Mouse (Mus musculus) cerebellum, adult 9-10 months (tissue): ENCODE data around the gene Tnfrsf25.

Experiments used
- DNase-seq: peaks from one replicate; pipeline ENCODE4 v3.0.0; 2022

The Tnfrsf25 gene

DNA sequence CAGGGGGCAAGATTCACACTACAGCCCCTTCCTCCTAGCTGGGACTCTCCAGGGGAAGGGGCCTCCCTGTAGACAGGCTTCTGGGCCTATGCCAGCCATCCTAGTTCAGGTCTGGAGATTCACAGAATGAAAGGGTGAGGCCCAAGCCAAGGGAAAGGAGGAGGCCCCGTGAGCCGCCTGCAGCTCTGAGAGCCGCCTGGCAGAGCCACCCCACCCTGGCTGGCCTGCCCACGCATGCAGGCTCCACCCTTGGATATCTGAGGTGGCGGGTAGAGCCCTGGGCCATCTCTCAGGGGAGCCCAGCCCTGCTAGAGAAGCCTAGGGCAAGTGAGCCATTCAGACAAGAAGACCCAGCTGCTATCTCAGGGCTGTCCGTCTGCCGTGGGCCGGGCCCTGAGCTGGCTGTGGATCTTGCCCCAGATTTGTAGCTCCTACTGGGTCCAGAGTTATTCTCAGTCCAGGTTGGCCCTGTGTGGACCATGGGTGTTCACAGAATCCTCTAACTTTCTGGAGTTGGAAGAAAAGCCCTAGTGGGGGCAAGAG lies 22.9 kb upstream of the Tnfrsf25 start:
- DNase-seq: no peak

DNA sequence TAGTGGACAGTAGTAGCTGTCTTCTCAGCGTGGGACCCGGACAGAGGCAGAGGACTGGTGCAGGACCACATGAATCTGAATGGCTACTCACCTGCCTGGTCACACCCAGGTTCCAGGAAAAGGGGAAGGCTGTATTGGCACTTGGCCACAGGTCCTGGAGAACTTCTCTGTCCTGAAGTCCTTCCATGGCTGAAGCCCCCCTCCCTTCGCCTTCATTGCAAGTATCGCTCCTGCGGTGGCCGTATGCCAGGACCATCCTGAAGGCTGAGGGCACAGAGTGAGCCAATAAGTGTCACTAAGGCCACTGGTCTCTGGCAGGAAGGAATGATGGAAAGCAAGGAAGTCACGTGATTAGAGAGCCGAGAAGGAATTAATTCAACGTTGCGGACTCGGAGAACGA lies 21.5 kb upstream of the Tnfrsf25 start:
- no peak for DNase-seq

DNA sequence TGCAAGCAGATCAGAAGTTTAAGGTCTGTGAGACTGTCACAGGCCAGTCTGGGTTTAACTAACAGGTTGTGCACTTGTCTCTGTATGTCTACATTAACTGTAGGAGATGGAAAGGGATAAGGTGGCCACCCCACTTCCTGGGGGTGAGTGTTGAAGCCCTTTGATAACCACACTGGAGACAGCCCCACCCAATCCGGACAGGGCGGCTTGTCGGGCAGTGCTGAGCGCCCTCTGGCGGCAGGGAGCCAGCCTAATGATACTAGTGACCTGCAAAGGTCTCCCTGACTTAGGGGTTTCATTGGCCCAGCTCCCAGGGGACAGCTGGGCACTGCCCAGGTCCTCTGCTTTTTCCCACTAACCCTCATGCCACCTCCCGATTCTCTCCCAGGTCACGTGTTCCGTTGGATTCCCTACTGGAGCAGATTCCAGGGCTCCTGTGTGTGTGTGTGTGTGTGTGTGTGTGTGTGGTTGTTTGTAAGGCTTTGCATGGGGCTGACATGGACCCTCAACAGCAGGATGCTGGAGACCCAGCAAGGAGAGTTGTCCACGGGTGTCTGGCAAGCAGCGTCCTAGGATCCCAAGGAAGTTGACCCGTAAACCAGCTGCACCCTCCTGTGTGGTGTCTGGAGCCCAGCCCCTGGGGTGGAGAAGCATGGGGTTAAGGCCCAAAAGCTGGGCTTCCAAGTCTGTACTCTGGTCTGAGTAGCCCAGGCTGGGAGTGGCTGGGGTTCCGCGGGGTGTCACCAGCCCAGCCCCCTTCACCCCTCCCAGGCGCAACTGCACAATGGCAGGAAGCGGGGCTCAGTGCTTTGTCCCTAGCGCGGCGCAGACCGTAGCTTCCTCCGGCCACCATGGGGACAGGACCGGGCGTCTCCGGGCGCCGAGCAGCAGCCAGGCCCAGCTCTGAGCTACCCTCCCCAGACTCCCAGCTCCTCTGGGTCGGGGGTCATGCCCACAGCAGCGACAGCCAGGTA lies 19.5 kb upstream of the Tnfrsf25 start:
- DNase-seq: peak; percentile 56

DNA sequence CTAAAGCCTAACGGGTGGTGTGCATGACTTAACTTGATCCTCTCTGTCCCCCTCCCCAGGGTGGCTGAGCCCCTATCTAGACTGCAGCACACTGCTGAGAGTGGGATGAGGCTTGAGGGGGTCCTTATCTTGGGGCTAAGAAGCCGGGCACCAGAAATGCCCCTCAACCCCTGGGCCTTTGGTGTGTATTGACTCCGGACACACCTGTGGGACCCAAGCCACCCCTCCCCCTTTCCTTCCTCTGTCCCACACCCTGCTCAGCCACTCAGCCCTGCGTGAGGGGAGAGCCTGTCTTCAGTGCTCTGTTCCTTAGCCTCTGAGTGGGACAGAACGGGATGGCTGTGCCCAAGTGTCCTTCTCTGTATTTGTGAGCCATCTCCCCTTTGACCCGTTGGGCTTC lies 18.8 kb upstream of the Tnfrsf25 start:
- no peak for DNase-seq

DNA sequence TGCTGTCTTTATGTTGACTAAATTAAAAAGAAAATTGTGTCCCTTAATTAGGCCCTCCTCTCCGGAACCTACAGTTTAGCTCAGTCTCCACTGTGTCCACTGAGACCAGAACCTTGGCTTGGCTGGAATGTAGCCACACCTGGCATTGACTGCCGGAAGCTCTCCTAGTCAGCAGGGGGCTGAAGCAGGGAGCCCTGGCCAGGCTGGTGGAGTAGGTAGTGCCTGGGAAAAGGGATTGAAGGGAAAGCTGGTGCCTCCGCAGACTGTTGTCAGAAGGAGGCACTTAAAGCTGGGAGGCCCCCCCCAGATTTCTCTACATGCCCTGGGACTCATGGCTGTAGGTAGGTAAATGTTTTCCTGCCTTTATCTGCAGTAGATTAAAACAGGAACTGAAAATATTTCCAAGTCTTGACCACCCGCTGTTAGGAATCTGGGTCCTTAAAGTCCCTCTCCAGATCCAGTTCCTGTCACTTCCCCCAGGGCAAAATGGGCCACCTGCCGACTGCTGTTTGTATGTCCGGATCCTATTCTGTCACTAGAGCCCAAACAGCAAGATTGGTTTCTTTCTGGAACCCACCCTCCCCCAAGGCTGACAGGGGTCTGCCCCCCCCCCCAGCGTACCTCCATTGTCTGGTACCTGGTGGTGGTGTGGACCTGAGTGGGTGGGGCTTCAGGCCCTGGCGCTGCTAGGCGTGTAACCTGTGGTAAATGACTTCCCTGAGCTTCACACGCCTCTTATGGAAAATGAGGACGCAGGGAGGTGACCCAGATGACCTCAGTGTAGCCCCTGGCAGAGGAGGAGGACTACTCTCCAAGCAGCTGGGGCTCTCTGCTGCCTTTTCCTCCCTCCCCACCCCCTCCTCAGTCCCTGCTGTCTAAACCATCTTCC lies 17.6 kb upstream of the Tnfrsf25 start:
- no peak for DNase-seq

DNA sequence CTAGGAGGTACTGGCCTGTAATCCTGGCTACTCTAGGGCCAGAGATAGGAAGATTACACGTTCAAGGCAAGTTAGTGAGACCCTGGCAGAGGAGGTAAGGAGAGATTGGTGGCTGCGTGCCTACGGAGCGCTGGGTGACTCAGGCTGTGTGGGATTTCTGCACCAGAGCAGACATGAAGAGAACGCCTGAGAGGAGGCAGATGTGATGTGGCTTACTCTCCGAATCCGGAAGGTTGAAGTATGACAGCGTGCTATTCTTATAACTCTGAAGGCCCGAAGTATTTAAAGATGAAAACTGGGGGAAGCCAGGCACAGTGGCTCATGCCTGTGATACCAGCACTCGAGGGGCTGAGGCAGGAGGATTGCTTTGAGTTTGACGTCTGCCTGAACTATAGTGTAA lies 15.2 kb upstream of the Tnfrsf25 start:
- no peak for DNase-seq

DNA sequence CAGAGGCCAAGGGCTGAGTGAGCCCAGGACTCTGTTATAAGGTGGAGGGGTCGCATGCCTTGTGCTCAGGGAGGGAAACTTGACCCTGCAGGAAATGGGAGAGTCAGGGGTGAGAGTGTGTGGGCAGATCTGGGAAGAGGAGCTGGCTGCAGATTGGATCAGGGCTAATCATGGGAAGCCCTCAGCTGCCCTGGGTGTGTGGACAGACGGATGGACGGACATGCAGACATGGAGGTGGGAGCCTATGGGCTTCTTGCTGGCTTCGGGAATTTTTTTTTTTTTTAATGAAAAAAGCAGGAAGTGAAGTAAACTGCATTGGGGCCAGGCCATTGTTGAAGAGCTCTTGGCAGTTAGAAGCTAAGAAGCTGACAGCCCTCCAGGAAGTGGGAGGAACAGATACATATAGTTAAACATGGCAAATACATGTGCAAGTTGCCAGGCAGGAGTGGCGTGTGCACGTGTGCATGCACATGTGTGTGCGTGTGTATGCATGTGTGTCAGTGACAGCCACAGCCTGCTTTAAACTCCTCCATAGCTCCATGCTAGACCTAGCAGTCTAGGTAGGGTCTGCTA lies 14.6 kb upstream of the Tnfrsf25 start:
- no peak for DNase-seq

DNA sequence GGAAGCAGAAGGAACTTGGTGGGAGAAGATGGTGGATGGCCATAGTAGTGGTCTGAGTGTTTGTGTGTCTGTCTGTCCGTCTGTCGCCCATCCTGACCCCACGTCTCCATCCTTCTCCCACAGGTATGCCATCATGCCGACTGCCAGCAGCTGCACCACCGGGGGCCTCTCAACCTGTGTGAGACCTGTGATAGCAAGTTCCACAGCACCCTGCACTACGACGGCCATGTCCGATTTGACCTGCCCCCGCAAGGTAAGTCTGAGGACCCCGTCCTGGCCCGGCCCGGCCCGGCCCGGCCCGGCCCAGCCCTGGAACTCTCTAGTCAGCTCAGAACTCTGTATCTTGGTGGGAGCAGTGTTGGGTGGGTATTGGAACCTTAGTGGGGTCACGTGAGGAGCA lies 13.8 kb upstream of the Tnfrsf25 start:
- DNase-seq: no peak

DNA sequence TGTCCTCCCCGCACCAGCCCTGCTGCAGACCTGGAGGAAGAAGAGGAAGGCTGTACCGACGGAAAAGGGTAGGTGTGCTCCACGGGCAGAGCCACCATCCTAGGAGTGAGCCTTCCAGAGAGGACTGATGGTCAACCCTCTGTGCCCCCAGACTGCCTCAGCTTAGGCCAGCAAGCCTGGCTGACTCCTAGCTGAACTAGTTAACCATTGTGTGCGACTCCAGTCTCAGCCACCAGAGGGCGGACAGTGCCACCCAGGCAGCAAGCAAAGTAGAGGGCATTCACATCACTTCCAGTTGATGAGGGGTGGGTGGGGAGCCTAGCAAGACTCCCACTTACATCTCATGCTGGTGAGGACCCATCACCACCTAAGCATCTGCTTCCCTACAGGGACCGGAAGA lies 12.7 kb upstream of the Tnfrsf25 start:
- DNase-seq: peak; percentile 64

DNA sequence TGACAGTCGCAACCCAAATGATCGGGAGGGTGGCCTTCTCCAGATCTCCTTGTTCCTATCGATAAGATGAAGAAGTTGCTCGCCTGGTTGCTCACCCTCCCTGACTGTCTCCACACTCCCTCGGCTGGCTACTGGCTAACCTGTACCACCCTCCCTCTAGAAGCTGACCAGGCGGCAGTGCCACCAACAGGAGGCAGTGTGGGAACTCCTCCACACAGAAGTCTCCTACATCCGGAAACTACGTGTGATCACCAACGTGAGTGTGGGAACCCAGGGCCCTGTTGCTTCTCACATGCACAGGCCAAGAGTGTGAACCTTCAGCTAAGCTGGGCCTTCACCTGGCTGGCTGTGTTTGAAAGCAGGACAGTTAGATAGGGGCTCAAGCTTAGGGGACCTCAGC lies 9.0 kb upstream of the Tnfrsf25 start:
- DNase-seq: no peak

DNA sequence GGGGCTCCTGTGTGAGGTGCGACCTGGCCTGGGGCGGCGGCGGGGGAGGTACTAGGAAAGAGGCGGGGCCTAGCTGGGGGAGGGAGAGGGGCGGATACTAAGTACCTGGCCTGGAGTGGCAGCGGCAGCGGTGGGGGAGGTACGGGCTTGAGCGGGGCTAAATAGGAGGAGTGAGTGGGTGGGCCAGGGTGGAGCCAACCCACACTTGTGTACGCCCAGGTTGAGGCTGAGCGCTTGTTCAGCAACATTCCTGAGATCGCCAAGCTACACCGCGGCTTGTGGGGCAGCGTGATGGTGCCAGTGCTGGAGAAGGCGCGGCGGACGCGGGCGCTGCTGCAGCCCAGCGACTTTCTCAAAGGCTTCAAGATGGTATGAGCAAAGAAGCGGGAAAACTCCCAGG lies 8.2 kb upstream of the Tnfrsf25 start:
- no peak for DNase-seq

DNA sequence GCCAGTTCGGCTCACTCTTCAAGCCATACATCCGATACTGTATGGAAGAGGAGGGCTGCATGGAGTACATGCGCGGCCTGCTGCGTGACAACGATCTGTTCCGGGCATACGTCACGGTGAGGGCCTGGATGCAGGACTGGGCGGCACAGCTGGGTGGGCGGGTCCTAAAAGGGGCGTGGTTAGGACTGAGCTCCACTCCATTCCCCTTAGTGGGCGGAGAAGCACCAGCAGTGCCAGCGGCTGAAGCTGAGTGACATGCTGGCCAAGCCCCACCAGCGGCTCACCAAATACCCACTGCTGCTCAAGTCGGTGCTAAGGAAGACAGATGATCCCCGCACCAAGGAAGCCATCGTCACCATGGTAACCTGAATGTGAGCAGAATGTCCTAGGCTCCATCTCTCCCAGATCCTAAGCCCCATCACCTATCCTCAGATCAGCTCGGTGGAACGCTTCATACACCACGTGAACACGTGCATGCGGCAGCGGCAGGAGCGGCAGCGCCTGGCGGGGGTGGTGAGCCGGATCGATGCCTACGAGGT lies 7.7 kb upstream of the Tnfrsf25 start:
- no peak for DNase-seq

DNA sequence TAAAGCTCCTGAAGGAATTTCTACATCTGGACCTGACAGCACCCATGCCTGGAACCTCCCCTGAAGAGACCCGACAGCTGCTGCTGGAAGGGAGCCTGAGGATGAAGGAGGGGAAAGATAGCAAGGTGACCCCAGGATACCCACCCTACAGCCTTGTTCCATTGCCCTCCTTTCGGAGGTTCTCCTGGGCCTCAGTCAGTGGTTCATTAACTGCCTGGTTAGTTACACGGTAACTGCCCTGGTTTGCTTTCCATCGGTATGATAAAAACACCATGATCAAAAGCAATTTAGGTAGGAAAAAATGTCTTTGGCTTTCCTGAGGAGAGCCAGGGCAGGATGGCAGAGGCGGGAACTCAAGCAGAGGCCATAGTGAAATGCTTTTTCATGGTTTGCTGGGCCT lies 7.1 kb upstream of the Tnfrsf25 start:
- DNase-seq: no peak

DNA sequence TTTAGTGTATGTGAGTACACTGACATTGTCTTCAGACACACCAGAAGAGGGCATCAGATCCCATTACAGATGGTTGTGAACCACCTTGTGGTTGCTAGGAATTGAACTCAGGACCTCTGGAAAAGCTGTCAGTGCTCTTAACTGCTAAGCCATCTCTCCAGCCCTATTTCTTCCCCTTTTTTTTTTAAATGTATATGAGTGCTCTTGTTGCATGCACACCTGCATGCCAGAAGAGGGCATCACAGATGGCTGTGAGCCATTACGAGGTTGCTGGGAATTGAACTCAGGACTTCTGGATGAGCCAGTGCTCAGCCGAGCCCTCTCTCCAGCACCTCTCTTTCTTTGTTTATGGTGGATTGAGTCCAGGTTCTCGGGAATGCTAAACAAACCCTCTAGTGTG lies 6.2 kb upstream of the Tnfrsf25 start:
- no peak for DNase-seq

DNA sequence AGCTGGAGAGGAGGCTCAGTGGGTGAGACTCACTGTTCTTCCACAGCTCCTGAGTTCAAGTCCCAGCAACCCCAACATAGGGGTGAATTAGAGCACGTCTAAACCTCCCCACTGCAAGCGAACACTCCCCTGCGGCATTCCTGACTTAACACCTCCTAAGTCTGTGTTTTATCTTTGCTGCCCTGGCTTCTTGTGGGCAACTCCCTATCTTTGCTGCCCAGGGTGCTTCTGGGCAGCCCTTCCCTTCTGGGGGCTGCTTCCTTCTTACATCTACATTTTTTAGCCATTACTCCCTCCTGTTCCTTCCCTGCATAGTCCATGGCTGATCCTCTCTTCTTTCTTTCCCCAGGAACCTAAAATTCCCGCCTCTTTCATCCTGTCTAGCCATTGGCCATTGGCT lies 5.0 kb upstream of the Tnfrsf25 start:
- DNase-seq: no peak

DNA sequence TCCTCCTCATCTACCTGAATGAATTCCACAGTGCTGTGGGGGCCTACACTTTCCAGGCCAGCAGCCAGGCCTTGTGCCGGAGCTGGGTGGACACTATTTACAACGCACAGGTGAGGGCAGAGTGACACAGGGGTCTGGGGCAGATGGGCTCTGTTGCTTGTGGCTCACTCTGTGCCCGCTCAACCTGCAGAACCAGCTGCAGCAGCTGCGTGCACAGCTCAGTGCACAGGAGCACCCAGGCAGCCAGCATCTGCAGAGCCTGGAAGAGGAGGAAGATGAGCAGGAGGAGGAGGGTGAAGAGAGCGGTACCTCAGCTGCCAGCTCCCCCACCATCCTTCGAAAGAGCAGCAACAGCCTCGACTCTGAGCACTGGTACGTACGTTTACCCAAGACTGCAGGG lies 3.4 kb upstream of the Tnfrsf25 start:
- DNase-seq: no peak

DNA sequence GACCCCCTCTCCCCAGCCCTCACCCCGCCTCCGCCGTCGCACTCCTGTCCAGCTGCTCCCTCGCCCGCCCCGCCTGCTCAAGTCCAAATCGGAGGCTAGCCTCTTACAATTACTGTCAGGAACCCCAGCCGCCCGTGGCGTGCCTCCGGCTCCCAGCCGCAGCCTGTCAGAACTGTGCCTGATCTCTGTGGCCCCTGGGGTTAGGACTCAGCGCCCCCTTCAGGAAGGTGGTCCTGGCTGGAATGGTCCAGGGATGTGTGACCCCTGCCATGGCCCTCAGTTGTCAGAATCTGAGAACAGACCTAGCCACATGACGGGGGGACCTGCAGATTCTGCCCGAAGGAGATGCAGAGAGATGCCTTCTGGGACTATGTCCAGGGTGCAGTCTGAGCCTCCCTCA lies 1.7 kb upstream of the Tnfrsf25 start:
- DNase-seq: no peak

DNA sequence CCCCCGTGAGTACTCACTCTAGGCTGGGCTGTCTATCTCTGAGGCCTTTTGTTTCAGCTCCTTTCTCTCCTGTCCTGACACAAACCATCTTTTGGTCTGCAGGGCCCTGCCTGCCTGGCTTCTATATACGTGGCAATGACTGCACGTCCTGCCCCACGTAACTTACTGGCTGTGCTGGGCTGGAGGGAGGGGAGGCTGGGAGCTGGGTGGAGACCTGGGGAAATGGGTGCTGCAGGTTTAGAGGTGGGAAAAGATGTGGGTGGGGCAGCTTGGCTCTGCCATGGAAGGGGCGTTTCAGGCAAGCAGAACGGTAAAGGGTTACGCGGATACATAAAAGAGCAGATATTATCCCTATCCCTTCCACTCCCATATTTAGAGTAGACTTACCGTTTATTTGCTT lies 1.8 kb downstream of the Tnfrsf25 start:
- no peak for DNase-seq

DNA sequence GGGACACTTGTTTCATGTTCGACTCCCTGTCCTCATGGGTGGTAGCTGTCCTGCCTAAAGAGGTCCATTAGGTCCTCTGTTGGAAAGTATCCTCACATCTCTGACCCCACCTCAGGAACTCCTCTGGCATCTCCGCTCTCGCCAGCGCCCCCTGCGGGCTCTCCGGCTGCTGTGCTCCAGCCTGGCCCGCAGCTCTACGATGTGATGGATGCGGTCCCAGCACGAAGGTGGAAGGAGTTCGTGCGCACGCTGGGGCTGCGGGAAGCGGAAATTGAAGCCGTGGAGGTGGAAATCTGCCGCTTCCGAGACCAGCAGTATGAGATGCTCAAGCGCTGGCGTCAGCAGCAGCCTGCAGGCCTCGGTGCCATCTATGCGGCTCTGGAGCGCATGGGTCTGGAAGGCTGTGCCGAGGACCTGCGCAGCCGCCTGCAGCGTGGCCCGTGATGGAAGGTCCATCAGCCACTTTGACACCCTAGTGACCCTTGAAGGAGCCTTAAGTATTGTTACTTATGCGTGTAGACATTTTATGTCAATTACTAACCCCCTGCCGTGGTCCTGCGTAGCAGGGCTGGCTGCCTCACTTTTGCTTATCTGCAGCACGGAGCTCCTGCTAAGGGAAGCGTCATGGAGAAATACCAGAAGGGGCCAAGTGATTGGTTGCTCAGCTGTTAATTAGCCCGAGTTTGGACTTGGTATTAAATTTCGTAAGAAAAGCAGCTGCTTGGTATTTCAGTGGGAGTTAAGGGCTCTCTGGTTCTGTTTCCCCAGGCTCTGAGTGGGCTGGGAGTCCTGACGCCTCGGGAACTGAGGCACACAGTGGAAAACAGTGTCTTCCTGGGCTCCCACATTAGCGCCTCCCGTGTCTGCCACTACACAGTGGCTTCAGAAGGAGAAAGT lies 3.9 kb downstream of the Tnfrsf25 start:
- no peak for DNase-seq

DNA sequence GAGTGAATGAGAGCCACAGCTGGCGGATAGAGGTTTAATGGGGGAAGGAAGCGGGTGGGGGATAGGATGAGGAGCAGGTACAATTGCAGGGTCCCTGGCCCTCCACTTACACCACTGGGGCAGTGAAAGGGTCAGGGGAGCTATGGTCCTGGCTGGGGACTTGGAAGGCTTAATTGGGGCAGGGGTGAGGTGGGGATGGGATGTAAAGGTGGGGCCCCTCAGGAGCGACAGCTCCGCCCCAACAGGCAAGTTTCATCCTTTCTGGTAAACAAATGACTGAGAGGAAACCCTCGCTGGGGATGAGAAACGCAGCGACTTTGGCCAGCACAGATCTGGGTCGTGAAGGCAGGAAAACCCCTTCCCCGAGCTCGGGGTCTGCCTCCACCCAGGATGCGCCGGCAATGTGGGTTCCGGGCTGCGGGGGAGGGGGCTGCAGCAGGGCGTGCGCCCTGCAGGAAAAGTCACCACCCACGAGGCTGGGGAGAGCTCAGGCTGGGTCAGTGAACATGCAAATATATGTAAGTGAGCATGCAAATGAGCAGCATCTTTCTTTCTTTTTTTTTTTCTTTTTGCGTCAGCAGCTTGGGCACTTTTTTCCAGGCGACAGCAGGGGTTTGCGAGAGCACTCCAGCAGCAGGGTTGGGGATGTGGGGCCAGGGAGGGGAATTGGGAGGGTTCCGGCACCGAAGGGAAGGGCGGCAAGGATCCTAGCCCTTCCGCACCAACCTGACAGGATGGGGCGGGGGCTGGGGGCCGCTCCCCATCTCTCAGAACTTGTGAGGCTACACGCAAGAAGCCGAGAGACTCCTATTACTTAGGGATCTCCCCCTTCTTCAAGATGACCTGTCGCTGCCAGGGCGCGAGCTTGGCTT lies 4.8 kb downstream of the Tnfrsf25 start:
- DNase-seq: no peak

DNA sequence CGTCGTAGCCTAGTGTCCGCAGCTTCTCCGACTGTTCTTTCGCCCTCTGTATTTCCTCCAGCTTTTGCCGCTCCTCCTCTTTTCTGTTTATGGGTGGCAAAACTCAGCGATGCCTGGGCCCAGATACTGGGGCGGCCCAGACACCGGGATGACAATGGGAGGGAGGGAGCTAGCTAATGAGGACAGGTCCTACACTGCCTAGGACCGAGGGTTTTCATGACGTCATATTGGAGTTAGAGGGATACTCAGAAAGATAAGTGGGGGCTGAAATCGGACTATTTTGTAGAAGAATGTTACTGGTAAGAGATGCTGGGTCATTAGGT lies 5.4 kb downstream of the Tnfrsf25 start:
- no peak for DNase-seq
